Mouse (Mus musculus) c-Kit-positive CD71-positive TER-119-negative erythroid progenitor cells, embryonic 14.5 days (primary cell): Measurements from ENCODE around the gene Arhgdia.
"Not testable (repeated sequence)": the region's sequence is repeated elsewhere in the genome, so short reads cannot be mapped to it uniquely, and the experiment has no call there.

Source experiments
- DNase-seq: peaks from one replicate; pipeline ENCODE4 v3.0.0-alpha.2; 2013; ENCODE audit warnings: low read depth

Arhgdia gene

DNA sequence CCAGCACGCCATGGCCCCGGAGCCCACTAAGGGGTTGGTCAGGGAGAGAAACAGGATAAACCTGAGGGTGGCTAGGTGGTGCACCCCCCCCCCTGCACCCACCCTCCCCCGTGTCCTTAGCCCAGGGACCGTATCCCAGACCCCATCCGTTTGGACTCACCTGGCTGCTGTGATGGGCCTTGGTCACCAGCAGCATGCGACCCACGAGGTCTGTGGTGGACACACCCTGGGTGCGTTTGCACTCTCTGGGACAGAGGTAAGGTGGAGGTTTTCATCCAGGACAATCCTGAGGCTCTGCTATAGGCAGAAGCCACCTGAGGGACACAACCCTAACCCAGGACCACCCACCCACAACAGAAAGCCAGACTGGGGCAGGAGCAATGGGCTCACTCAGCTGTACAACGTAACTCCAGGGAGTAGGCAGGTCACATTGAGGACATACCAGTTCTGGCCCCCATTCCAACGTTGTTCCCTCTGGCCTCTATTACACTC, 32.1 kb upstream of the Arhgdia start:
- no peak for DNase-seq

DNA sequence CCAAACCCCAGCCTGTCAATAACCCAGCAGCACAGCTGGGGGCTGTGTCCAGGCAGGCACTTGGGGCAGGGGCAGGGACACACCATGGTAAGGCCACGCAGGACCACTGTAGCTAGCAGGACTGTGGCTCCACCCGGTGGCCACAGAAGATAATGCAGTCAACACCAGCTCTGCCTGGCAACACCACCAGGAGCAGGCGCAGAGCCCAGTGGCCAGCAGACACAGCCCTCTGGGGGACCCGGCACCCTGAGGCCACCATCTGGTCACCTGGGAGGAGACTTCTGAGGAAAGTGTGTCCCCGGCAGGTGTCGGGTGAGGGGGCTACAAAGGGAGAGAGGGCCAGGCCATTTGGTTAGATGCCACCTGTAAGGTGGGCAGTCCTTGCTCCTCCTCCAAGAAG, 31.3 kb upstream of the Arhgdia start:
- peak; percentile 60 for DNase-seq

- no peak for DNase-seq
Measured at GRCm38 (mm10) chr11:120610477-120611046, 29.1 kb upstream of the Arhgdia start.

- DNase-seq: no peak
Measured at GRCm38 (mm10) chr11:120609250-120609649, 27.8 kb upstream of the Arhgdia start.

- DNase-seq: no peak
Measured at GRCm38 (mm10) chr11:120608241-120609034, 27.0 kb upstream of the Arhgdia start, which contains the start of gene Npb. Gene Npb (plus strand): TSS chr11:120608477.

- no peak for DNase-seq
Measured at GRCm38 (mm10) chr11:120606764-120607163, 25.3 kb upstream of the Arhgdia start.

DNA sequence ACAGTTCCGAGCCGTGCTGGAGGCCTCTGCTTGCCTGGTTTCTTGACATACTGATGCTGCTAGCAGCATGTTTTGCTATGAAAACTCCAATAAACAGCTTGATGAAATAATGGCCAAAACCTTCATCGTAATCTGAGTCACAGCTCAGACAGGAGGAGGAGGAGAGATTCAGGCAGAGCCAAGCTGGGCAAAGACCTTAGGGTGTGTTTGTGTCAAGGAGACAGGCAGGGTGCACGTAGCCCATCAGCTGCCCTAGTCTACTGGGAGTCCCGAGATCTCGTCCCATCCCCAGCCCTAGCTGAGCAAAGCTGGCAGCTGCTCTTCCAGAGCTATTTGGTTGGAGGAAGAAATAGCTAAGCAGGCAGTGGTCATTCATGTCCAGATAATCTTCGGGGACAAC, 24.2 kb upstream of the Arhgdia start:
- DNase-seq: no peak

DNA sequence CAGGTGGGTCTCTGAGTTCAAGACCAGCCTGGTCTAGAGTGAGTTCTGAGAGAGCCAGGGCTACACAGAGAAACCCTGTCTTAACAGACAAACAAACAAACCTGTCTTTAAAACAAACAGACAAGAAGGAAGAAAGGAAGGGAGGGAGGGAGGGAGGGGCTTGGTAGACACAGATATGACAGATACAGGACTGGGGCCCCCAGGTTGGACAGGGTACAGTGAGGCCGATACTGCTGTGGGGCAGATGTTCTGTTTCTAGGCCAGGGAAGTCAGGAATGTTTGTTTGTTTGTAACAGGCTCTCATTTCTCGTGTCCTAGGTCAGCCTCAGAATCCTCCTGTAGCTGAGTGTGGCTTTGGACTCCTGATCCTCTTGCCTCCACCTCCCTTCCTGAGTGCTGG, 22.1 kb upstream of the Arhgdia start:
- no peak for DNase-seq

DNA sequence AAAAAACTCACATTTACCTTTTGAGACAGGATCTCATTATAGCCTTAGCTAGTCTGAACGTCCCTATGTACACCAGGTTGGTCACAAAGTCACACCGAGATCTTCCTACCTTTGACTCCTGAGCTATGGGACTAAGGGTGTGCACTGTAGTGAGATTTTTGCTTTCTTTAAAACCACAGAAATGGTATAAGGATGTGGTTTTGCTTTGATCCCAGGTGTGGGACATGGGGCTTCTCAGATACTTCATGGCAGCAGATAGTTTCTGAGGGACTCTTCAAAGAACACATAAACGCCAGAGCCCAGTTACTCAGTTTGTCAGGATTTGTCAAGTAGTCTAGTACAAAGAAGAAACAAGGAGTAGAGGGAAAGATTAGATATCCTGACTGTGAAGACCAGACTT, 19.3 kb upstream of the Arhgdia start:
- no peak for DNase-seq

- no peak for DNase-seq
Measured at GRCm38 (mm10) chr11:120598990-120599549, 17.6 kb upstream of the Arhgdia start.

- peak; percentile 92 for DNase-seq
Measured at GRCm38 (mm10) chr11:120598283-120598989, 17.0 kb upstream of the Arhgdia start, which contains the start of the genes Alyref and Anapc11. Gene Alyref (minus strand): TSS chr11:120598365. Gene Anapc11 (plus strand): TSS chr11:120598421.

DNA sequence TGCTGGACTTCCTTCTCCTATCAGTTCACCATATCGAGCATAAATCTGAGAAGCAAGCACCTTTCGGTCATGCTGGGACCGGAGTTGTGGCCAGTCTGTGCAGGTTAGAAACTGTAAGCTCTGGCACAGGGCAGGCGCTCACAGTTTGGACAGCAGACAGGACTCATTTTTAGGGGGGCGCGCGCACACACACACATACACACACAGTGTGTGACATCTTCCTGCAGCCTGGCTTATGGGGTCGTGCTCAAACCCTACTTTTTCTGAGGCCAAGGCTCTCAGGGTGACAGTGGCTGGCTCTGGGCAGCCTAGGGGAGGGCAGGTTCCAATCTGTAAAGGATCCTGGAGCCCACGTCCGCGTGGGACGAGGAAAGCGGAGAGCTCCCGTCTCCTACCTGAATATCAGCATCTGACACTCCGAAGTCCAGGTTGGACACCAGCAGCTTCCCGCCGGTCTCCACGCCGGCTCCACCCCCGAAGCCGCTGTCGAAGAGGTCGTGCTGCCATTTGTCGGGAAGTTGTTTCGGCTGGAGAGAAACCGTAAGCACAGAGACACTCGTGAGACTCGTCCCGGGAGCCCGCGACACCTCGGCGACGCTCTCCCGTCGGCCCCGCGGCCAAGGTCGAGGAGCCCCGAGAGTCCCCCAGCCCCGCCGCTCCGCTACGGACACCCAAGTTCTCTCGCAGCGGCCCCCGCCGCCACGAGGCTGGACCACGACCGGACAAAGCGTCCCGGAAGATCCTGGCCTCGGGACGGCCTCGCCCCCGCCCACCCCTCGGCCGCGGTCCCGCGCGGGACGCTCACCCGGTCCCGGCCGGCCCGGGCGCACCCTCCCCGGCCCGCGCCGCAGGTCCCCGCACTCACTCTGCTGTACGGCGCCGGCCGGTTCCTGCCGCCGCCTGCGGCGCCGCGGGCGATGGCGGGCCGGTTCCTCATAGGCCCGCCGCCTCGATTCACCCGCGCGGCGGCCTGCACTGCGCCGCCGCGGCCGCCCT, 16.1 kb upstream of the Arhgdia start:
- no peak for DNase-seq

DNA sequence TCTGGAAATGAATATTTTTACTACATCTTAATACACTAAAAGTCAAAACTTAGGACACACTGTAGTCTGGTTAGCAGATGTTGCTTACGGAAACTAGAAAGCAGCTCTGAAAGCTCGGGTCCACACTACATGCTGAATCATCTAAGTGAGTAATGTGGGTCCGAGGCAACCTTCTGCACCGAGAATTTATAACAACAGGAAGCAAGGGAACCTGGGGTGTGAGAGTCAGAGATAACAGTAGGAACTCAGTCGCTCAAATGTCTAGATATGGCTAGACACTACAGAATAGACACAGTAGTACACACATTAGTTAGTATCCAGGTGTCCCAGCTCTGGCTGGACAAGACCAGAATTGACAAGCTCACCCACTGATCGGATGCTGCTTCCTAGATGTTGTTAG, 7.1 kb upstream of the Arhgdia start:
- no peak for DNase-seq

GRCm38 (mm10) chr11:120583937-120584336, 2.5 kb upstream of the Arhgdia start:
- DNase-seq: no peak

DNA sequence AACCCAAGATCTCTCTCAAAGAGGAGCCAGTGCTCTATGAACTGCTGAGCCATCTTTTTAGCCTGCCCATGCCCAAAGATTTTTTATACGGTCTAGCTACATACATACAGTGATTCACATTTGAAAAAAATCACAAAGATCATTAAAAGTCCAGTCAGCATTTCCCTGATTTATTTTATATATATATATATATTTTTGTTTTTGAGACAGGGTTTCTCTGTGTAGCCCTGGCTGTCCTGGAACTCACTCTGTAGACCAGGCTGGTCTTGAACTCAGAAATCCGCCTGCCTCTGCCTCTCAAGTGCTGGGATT, 1.5 kb upstream of the Arhgdia start:
- DNase-seq: not testable (repeated sequence)

DNA sequence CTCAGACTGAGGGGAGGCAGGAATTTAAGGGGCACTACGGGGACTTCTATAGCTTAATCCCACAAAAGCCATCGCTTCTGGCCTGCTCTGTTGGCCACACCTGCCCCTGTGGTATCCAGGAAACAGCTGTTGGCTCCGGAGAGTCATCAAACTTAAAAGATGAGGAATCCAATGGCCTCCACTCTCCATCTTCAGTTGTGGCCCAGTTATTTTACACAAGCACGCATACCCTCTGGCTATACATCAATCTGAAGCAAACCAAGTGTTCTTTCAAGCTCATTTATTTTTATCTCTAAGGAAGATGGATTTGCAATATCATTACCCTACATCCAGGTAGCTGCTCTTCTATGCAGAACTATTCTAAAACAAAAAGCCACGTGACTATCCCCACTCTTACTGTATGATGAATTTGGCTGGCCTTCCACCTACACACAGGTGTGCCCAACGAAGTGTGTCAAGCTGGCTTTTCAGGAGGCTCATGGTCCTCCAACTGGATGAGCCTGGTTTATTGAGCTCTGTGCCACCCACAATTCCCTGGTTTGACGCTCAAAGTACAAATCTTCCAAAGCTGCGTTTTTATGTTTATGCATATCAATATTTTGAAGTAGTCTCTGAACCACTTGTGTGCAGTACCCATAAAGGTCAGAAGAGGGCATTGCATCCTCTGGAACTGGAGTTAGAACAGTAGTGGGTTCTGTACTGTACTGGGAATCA, 1.0 kb upstream of the Arhgdia start:
- DNase-seq: peak; percentile 74

DNA sequence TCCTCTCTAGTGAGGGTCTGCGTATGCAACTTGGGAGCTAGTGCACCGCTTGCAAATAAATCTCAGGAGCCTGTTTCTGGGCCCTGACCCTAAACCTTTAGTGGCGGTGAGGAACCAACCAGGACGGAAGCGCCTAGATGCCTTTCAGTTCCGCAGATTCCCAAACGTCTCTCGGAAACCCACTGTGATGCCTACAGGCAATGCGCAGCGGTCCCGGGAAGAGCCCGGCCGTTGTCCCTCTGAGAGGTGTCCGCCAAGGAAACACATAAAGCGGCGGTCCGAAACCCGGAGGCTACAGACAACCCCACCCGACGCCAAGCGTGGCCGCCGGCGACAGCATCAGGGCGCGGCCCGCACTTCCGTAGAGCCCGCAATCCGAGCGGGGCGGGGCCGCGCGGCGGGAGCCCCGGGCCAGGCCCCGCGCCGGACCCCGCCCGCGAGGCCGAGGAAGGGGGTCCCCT, 523 bp downstream of the Arhgdia start:
- no peak for DNase-seq

- no peak for DNase-seq
Measured at GRCm38 (mm10) chr11:120580190-120580589, 1.2 kb downstream of the Arhgdia start.

- DNase-seq: no peak
Measured at GRCm38 (mm10) chr11:120579316-120580107, 1.9 kb downstream of the Arhgdia start.
